14 mouse cellular contexts compared by ENCODE assay signal in genomic region chr10:121425506-121426025, GRCm38 (mm10). TPM values are rescaled to one million over a fixed set of nuclear protein-coding genes. Genes with fewer than 3 reads are reported as not detected.
DNase-seq lines count a peak whose midpoint lies in the region; ATAC-seq and TF ChIP-seq lines count a peak whose summit lies in the region.
"Had no signal": no experiment of that assay in that cellular context is flagged by ENCODE, and none has a peak within 500 bp of the region (broad histone marks: within the 10 kb centered on the region; RNA-seq: fewer than 3 reads in every experiment).

No protein-coding gene starts in this region.

- DNase-seq in hindbrain, embryonic 10.5 days (ENCODE audit: low spot score): no peak
- DNase-seq in hindbrain, embryonic 14.5 days (ENCODE audit: low spot score): no peak
- no peak for DNase-seq in lung, postnatal 0 days (ENCODE audit: low spot score)
- no peak for DNase-seq in lung, postnatal 14 days
- peak; percentile 76 for DNase-seq in heart, postnatal 4 days
- DNase-seq in stomach, postnatal 0 days (ENCODE audit: low spot score): no peak
- no peak for DNase-seq in cerebellum, postnatal 4 days (ENCODE audit: low spot score in 2 of 2)
- DNase-seq: cerebellum, adult 9-10 months had no signal

- no peaks in the 10 kb centered on the region for H3K27me3 ChIP-seq in hindbrain, embryonic 10.5 days (ENCODE audit: insufficient read depth, poor library complexity, severe bottlenecking)
- H3K27me3 ChIP-seq in hindbrain, embryonic 14.5 days (ENCODE audit: control insufficient read depth, insufficient read depth, low read length): no peaks in the 10 kb centered on the region
- no peaks in the 10 kb centered on the region for H3K27me3 ChIP-seq in lung, postnatal 0 days (replicated peaks; ENCODE audit: insufficient read depth, low read length)
- H3K27me3 ChIP-seq in stomach, postnatal 0 days (ENCODE audit: control insufficient read depth, insufficient read depth, low read length): no peaks in the 10 kb centered on the region
- H3K27me3 ChIP-seq: liver, embryonic 15.5 days; midbrain, embryonic 12.5 days had no signal

- H3K4me2 ChIP-seq in hindbrain, embryonic 14.5 days (replicated peaks): no peak overlapping the region
- H3K4me2 ChIP-seq in lung, postnatal 0 days (replicated peaks; ENCODE audit: low read depth, low read length): no peak overlapping the region
- no peak overlapping the region for H3K4me2 ChIP-seq in stomach, postnatal 0 days (replicated peaks; ENCODE audit: low read depth)
- H3K4me2 ChIP-seq: hindbrain, embryonic 13.5 days; liver, embryonic 15.5 days; midbrain, embryonic 12.5 days had no signal

- ATAC-seq in hindbrain, embryonic 14.5 days (ENCODE audit: low FRiP score): no peak
- ATAC-seq in lung, postnatal 0 days: no peak
- ATAC-seq in stomach, postnatal 0 days (ENCODE audit: low FRiP score, low TSS enrichment): no peak; the same call in 1 of the 2 replicates
- ATAC-seq in inflammation-experienced regulatory T-cells, adult 6 months: no peak
- ATAC-seq: activated CD4-positive, CD25-positive, alpha-beta regulatory T cell, adult 4 months had no signal

- peak overlapping the region; percentile 23; the same call in 1 of the 2 replicates for H3K27ac ChIP-seq in hindbrain, embryonic 10.5 days
- no peak overlapping the region for H3K27ac ChIP-seq in hindbrain, embryonic 14.5 days
- H3K27ac ChIP-seq in lung, postnatal 0 days (ENCODE audit: low read length): peak overlapping the region; percentile 2; the same call in 1 of the 2 replicates
- H3K27ac ChIP-seq in stomach, postnatal 0 days (replicated peaks): peak overlapping the region; percentile 65
- H3K27ac ChIP-seq: forebrain, embryonic 10.5 days; hindbrain, embryonic 13.5 days; liver, embryonic 15.5 days; midbrain, embryonic 12.5 days had no signal

- H3K4me3 ChIP-seq in hindbrain, embryonic 10.5 days: no peak overlapping the region
- no peak overlapping the region for H3K4me3 ChIP-seq in hindbrain, embryonic 14.5 days (replicated peaks; ENCODE audit: low read length)
- H3K4me3 ChIP-seq in lung, postnatal 0 days (ENCODE audit: low read depth, low read length): no peak overlapping the region
- no peak overlapping the region for H3K4me3 ChIP-seq in stomach, postnatal 0 days (ENCODE audit: low read depth, low read length)
- H3K4me3 ChIP-seq: forebrain, embryonic 10.5 days; hindbrain, embryonic 13.5 days; liver, embryonic 15.5 days; midbrain, embryonic 12.5 days had no signal

- H3K9ac ChIP-seq in hindbrain, embryonic 14.5 days: no peak overlapping the region
- no peak overlapping the region for H3K9ac ChIP-seq in lung, postnatal 0 days (replicated peaks; ENCODE audit: low read depth)
- H3K9ac ChIP-seq in stomach, postnatal 0 days (ENCODE audit: low read length): no peak overlapping the region
- H3K9ac ChIP-seq: hindbrain, embryonic 13.5 days; liver, embryonic 15.5 days; midbrain, embryonic 12.5 days had no signal

- no peaks in the 10 kb centered on the region for H3K9me3 ChIP-seq in hindbrain, embryonic 10.5 days
- H3K9me3 ChIP-seq in hindbrain, embryonic 14.5 days (ENCODE audit: control insufficient read depth, low read length): no peaks in the 10 kb centered on the region
- H3K9me3 ChIP-seq in lung, postnatal 0 days (ENCODE audit: low read length): no peaks in the 10 kb centered on the region
- no peaks in the 10 kb centered on the region for H3K9me3 ChIP-seq in stomach, postnatal 0 days (ENCODE audit: control insufficient read depth, low read length)
- H3K9me3 ChIP-seq: forebrain, embryonic 10.5 days; hindbrain, embryonic 13.5 days; liver, embryonic 15.5 days; midbrain, embryonic 12.5 days had no signal

- H3K36me3 ChIP-seq in hindbrain, embryonic 10.5 days: no peaks in the 10 kb centered on the region
- H3K36me3 ChIP-seq in hindbrain, embryonic 14.5 days (replicated peaks; ENCODE audit: control insufficient read depth, insufficient read depth): no peaks in the 10 kb centered on the region
- H3K36me3 ChIP-seq in lung, postnatal 0 days (ENCODE audit: insufficient read depth, low read length): no peaks in the 10 kb centered on the region
- no peaks in the 10 kb centered on the region for H3K36me3 ChIP-seq in stomach, postnatal 0 days (ENCODE audit: control insufficient read depth, insufficient read depth, low read length)
- H3K36me3 ChIP-seq: forebrain, embryonic 10.5 days; hindbrain, embryonic 13.5 days; liver, embryonic 15.5 days; midbrain, embryonic 12.5 days had no signal

- peaks cover 67% of the 10 kb centered on the region for H3K4me1 ChIP-seq in hindbrain, embryonic 10.5 days (replicated peaks)
- H3K4me1 ChIP-seq in hindbrain, embryonic 14.5 days (replicated peaks; ENCODE audit: control insufficient read depth, insufficient read depth, low read length): peaks cover 21% of the 10 kb centered on the region
- H3K4me1 ChIP-seq in lung, postnatal 0 days (ENCODE audit: insufficient read depth, low read depth, low read length): peaks cover 42% of the 10 kb centered on the region
- H3K4me1 ChIP-seq in stomach, postnatal 0 days (replicated peaks; ENCODE audit: control insufficient read depth, insufficient read depth): peaks cover 12% of the 10 kb centered on the region

- 84% methylated on average over 14 of the region's 14 CpGs for WGBS in hindbrain, embryonic 10.5 days
- 86% methylated on average over 14 of the region's 14 CpGs for WGBS in hindbrain, embryonic 14.5 days
- 66% methylated on average over 14 of the region's 14 CpGs for WGBS in lung, postnatal 0 days
- 42% methylated on average over 14 of the region's 14 CpGs for WGBS in stomach, postnatal 0 days

- no peak for TF ChIP-seq CTCF in lung, postnatal 0 days (IDR thresholded peaks at IDR 0.05)
- no peak for TF ChIP-seq CTCF in stomach, postnatal 0 days (IDR thresholded peaks at IDR 0.05; ENCODE audit: low read depth)

- TF ChIP-seq EP300 in lung, postnatal 0 days (IDR thresholded peaks at IDR 0.05): no peak
- TF ChIP-seq EP300 in stomach, postnatal 0 days (optimal IDR thresholded peaks at IDR 0.05): no peak

RNA-seq across cellular contexts. Expression of gene Rassf3, which starts 50.6 kb away (rescaled TPM):
- 8.0 and 11.4 TPM in 2 replicates for polyA plus RNA-seq in hindbrain, embryonic 10.5 days (2016; fragmentation: Nextera tagmentation; extraction: Ambion mirVana)
- polyA plus RNA-seq in hindbrain, embryonic 14.5 days (2014; fragmentation: Nextera tagmentation; extraction: Ambion mirVana): 5.8 and 6.5 TPM in 2 replicates
- 22.9 and 26.4 TPM in 2 replicates for polyA plus RNA-seq in lung, postnatal 0 days (2015; fragmentation: Nextera tagmentation; extraction: Ambion mirVana)
- total RNA-seq in heart, postnatal 4 days (2021): 10 to 100 TPM; 82.2 to 85.0 TPM
- 19.2 and 20.0 TPM in 2 replicates for polyA plus RNA-seq in stomach, postnatal 0 days (2015; fragmentation: Nextera tagmentation; extraction: Ambion mirVana)
- polyA plus RNA-seq in inflammation-experienced regulatory T-cells, adult 6 months (2017; shearing (Covaris generic)): 1 to 10 TPM; 6.1 to 6.8 (median 6.2) TPM
